In the genomic region with DNA sequence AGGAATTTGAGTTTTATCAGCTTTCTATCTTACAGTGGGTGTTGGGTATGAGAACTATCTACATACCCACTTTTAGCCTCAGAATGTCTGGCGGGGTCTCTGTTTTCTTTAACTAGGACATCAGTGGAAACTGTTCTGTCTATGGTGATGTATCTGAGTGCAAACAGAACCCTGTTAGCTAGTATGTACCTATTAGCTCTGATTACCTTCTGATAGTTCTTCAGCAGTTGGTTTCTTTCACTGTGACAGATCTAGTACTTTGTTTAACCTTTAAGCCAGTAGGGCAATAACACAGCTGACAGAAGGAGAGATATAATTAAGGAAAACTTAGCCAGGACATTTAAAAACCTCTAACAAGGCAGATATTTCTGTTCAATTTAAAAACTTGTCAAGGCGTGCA, we compare ENCODE assay signal across 19 mouse cellular contexts.
DNase-seq lines count a peak whose midpoint lies in the region; ATAC-seq lines count a peak whose summit lies in the region.
"Had no signal": no experiment of that assay in that cellular context is flagged by ENCODE, and none has a peak within 500 bp of the region (broad histone marks: within the 10 kb centered on the region; RNA-seq: fewer than 3 reads in every experiment).

No protein-coding gene starts in this region.

- peak; percentile 73 for ATAC-seq in kidney, embryonic 15.5 days (replicated peaks; ENCODE audit: low FRiP score)
- ATAC-seq in midbrain, embryonic 16.5 days = no peak
- ATAC-seq: forebrain, embryonic 16.5 days; hindbrain, postnatal 0 days had no signal

- WGBS in kidney, embryonic 15.5 days = 28% methylated on average over 2 of the region's 2 CpGs
- 92% methylated on average over 2 of the region's 2 CpGs for WGBS in midbrain, embryonic 16.5 days

- no peak for DNase-seq in kidney, adult 18-20 months
- DNase-seq in embryo, embryonic 10.5 days (ENCODE audit: low spot score) = peak; percentile 31
- peak; percentile 4 for DNase-seq in embryo, embryonic 11.5 days (ENCODE audit: low read depth, low spot score)
- DNase-seq in adrenal gland, adult (ENCODE audit: inconsistent age in 2 of 2, low spot score in 1 of 2) = no peak
- DNase-seq: adrenal gland, adult 8-10 months; adrenal gland, postnatal 36 days; cerebellum, adult 2 months; cerebellum, postnatal 10 days; gastrocnemius, postnatal 10 days; heart, adult 18-20 months; heart, postnatal 14 days had no signal

- no peak overlapping the region for H3K4me3 ChIP-seq in kidney, embryonic 15.5 days (replicated peaks)
- H3K4me3 ChIP-seq in midbrain, embryonic 16.5 days (ENCODE audit: low read depth, low read length) = no peak overlapping the region
- H3K4me3 ChIP-seq: embryonic facial prominence, embryonic 13.5 days; forebrain, embryonic 12.5 days; heart, embryonic 10.5 days; hindbrain, embryonic 13.5 days had no signal

- H3K27ac ChIP-seq in kidney, embryonic 15.5 days = no peak overlapping the region
- no peak overlapping the region for H3K27ac ChIP-seq in midbrain, embryonic 16.5 days (ENCODE audit: low read length)
- H3K27ac ChIP-seq: embryonic facial prominence, embryonic 13.5 days; forebrain, embryonic 12.5 days; heart, embryonic 10.5 days; hindbrain, embryonic 13.5 days; hindbrain, postnatal 0 days had no signal

- H3K4me1 ChIP-seq in kidney, embryonic 15.5 days = 0 out of 2 replicates have a peak, but pooled peaks cover 2% of the 10 kb centered on the region
- no peaks in the 10 kb centered on the region for H3K4me1 ChIP-seq in midbrain, embryonic 16.5 days (ENCODE audit: control insufficient read depth, insufficient read depth, low read length)
- H3K4me1 ChIP-seq: embryonic facial prominence, embryonic 13.5 days; forebrain, embryonic 12.5 days; heart, embryonic 10.5 days; hindbrain, embryonic 13.5 days had no signal

- H3K9me3 ChIP-seq in kidney, embryonic 15.5 days (replicated peaks) = no peaks in the 10 kb centered on the region
- no peaks in the 10 kb centered on the region for H3K9me3 ChIP-seq in midbrain, embryonic 16.5 days (replicated peaks; ENCODE audit: control insufficient read depth, low read length, poor library complexity, severe bottlenecking)
- H3K9me3 ChIP-seq: embryonic facial prominence, embryonic 13.5 days; forebrain, embryonic 12.5 days; heart, embryonic 10.5 days; hindbrain, embryonic 13.5 days had no signal

- no peaks in the 10 kb centered on the region for H3K36me3 ChIP-seq in kidney, embryonic 15.5 days
- no peaks in the 10 kb centered on the region for H3K36me3 ChIP-seq in midbrain, embryonic 16.5 days (ENCODE audit: control insufficient read depth, insufficient read depth, low read length)
- H3K36me3 ChIP-seq: embryonic facial prominence, embryonic 13.5 days; forebrain, embryonic 12.5 days; heart, embryonic 10.5 days; hindbrain, embryonic 13.5 days had no signal

- no peak overlapping the region for H3K4me2 ChIP-seq in kidney, embryonic 15.5 days
- H3K4me2 ChIP-seq in midbrain, embryonic 16.5 days (ENCODE audit: low read length) = no peak overlapping the region
- H3K4me2 ChIP-seq: embryonic facial prominence, embryonic 13.5 days; forebrain, embryonic 12.5 days; hindbrain, embryonic 13.5 days had no signal

- no peaks in the 10 kb centered on the region for H3K27me3 ChIP-seq in kidney, embryonic 15.5 days
- H3K27me3 ChIP-seq in midbrain, embryonic 16.5 days (ENCODE audit: control insufficient read depth, insufficient read depth, low read depth, low read length) = no peaks in the 10 kb centered on the region
- H3K27me3 ChIP-seq: embryonic facial prominence, embryonic 13.5 days; forebrain, embryonic 12.5 days; hindbrain, embryonic 13.5 days had no signal

- no peak overlapping the region for H3K9ac ChIP-seq in kidney, embryonic 15.5 days
- H3K9ac ChIP-seq in midbrain, embryonic 16.5 days (ENCODE audit: low read depth, low read length) = no peak overlapping the region
- H3K9ac ChIP-seq: embryonic facial prominence, embryonic 13.5 days; forebrain, embryonic 12.5 days; hindbrain, embryonic 13.5 days had no signal

Comparison
In these comparisons a context has a peak if more than half of its experiments do, and no peak if none do; other contexts are left out.
1. DNase-seq: peak in embryo, embryonic 10.5 days (single experiment) and embryo, embryonic 11.5 days (single experiment); none in kidney, adult 18-20 months (single experiment) and adrenal gland, adult (0 of 2).